Mouse (Mus musculus) stomach, postnatal 0 days (tissue): ENCODE measurements around the gene Ankrd40.

Experiments
- CTCF ChIP-seq: IDR thresholded peaks from 2 replicates; pipeline ENCODE4 v1.5.1; 2016; ENCODE audit warnings: antibody characterized with exemption, low read depth, mild to moderate bottlenecking, moderate library complexity
- EP300 ChIP-seq: optimal IDR thresholded peaks from 2 replicates; pipeline ENCODE3; 2016; ENCODE audit warnings: antibody characterized with exemption

DNA sequence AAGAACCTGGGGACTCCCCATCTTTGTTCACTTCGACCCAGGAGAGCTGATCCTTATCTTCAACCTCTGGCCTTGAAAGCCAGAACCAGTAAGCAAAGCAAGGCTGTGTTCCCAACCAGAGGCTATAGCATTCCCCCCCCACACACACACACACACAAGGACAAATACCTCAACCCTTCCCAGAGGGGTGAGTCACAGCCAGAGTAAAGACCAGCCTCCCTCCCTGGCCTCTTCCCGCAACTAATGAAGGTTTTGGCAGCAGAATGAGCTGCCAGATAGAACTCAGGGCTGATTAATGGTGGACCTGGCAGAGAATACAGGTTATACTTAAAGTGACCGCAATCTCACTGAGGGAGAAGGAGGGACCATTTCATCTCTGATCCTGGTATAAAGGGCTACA, 18.8 kb downstream of the Ankrd40 start:
- peak; percentile 11; the same call in 1 of the 2 replicates for TF ChIP-seq CTCF
- TF ChIP-seq EP300 = no peak
